ENCODE assay signal across 8 mouse cellular contexts in genomic region chr8:108748851-108749376, GRCm38 (mm10).
DNase-seq lines count a peak whose midpoint lies in the region; ATAC-seq lines count a peak whose summit lies in the region.

No protein-coding gene starts in this region.

- H3K36me3 ChIP-seq in embryonic facial prominence, embryonic 13.5 days: no peaks in the 10 kb centered on the region
- no peaks in the 10 kb centered on the region for H3K36me3 ChIP-seq in intestine, embryonic 15.5 days
- H3K36me3 ChIP-seq in midbrain, embryonic 15.5 days (replicated peaks): 0 out of 2 replicates have a peak, but pooled peaks cover 3% of the 10 kb centered on the region

- DNase-seq in kidney, postnatal 10 days: peak; percentile 44
- no peak for DNase-seq in kidney, adult 9 months
- DNase-seq in Muller cell, postnatal 12 days (ENCODE audit: inconsistent ontology term): peak; percentile 79
- DNase-seq in thymus, postnatal 25 days: no peak

- 20% methylated on average over 6 of the region's 6 CpGs for WGBS in embryonic facial prominence, embryonic 13.5 days
- 31% methylated on average over 6 of the region's 6 CpGs for WGBS in intestine, embryonic 15.5 days
- WGBS in midbrain, embryonic 15.5 days: 3% methylated on average over 6 of the region's 6 CpGs

- H3K4me1 ChIP-seq in embryonic facial prominence, embryonic 13.5 days: peaks cover 50% of the 10 kb centered on the region
- peaks cover 38% of the 10 kb centered on the region for H3K4me1 ChIP-seq in intestine, embryonic 15.5 days (replicated peaks)
- H3K4me1 ChIP-seq in midbrain, embryonic 15.5 days: peaks cover 48% of the 10 kb centered on the region

- H3K27me3 ChIP-seq in embryonic facial prominence, embryonic 13.5 days: no peaks in the 10 kb centered on the region
- H3K27me3 ChIP-seq in intestine, embryonic 15.5 days (replicated peaks): no peaks in the 10 kb centered on the region
- no peaks in the 10 kb centered on the region for H3K27me3 ChIP-seq in midbrain, embryonic 15.5 days (replicated peaks)

- H3K27ac ChIP-seq in embryonic facial prominence, embryonic 13.5 days: peak overlapping the region; percentile 48
- H3K27ac ChIP-seq in intestine, embryonic 15.5 days: no peak overlapping the region; the same call in none of the 2 replicates
- peak overlapping the region; percentile 10; the same call in 1 of the 2 replicates for H3K27ac ChIP-seq in midbrain, embryonic 15.5 days

- peak overlapping the region; percentile 9; the same call in 1 of the 2 replicates for H3K4me2 ChIP-seq in embryonic facial prominence, embryonic 13.5 days
- H3K4me2 ChIP-seq in intestine, embryonic 15.5 days (replicated peaks): no peak overlapping the region
- H3K4me2 ChIP-seq in midbrain, embryonic 15.5 days: peak overlapping the region; percentile 9; the same call in 1 of the 2 replicates

- no peaks in the 10 kb centered on the region for H3K9me3 ChIP-seq in embryonic facial prominence, embryonic 13.5 days
- H3K9me3 ChIP-seq in intestine, embryonic 15.5 days: no peaks in the 10 kb centered on the region
- no peaks in the 10 kb centered on the region for H3K9me3 ChIP-seq in midbrain, embryonic 15.5 days

- no peak overlapping the region for H3K4me3 ChIP-seq in embryonic facial prominence, embryonic 13.5 days
- H3K4me3 ChIP-seq in intestine, embryonic 15.5 days (replicated peaks): no peak overlapping the region
- H3K4me3 ChIP-seq in midbrain, embryonic 15.5 days: no peak overlapping the region

- peak overlapping the region; percentile 44; the same call in 1 of the 2 replicates for H3K9ac ChIP-seq in embryonic facial prominence, embryonic 13.5 days
- no peak overlapping the region for H3K9ac ChIP-seq in intestine, embryonic 15.5 days
- H3K9ac ChIP-seq in midbrain, embryonic 15.5 days: no peak overlapping the region

- ATAC-seq in embryonic facial prominence, embryonic 13.5 days (ENCODE audit: insufficient number of reproducible peaks, insufficient read depth, low FRiP score, low TSS enrichment, low read depth): no peak
- ATAC-seq in intestine, embryonic 15.5 days: peak; percentile 31
- ATAC-seq in midbrain, embryonic 15.5 days (replicated peaks): peak; percentile 47; the same call in 1 of the 2 replicates
- ATAC-seq in erythroblast, adult 5-6 weeks (replicated peaks; ENCODE audit: low FRiP score, poor library complexity, severe bottlenecking): no peak

Comparison
In these comparisons a context has a peak if more than half of its experiments do, and no peak if none do; other contexts are left out.
1. DNase-seq: peak in kidney, postnatal 10 days (single experiment) and Muller cell, postnatal 12 days (single experiment); none in kidney, adult 9 months (single experiment) and thymus, postnatal 25 days (single experiment).
2. ATAC-seq: peak in intestine, embryonic 15.5 days (single experiment) and midbrain, embryonic 15.5 days (single experiment); none in embryonic facial prominence, embryonic 13.5 days (single experiment) and erythroblast, adult 5-6 weeks (single experiment).